Mouse (Mus musculus): ENCODE data around the gene Krt32.

GRCm38 (mm10) chr11:100047193-100047592 lies 40.8 kb downstream of the Krt32 start:
- TF ChIP-seq POLR2A (IDR thresholded peaks at IDR 0.05; ENCODE audit: borderline replicate concordance, insufficient read depth, low read length), result no peak
- TF ChIP-seq CTCF (IDR thresholded peaks at IDR 0.05; ENCODE audit: borderline replicate concordance, insufficient read depth, low read depth, low read length), result no peak
